Mouse (Mus musculus): ENCODE measurements at regions not wholly inside any gene's neighbourhood (a gene's known extent, or its start where the extent isn't known, plus 50 kb on each side); places are given as distances from the start of the nearest gene placed in this dataset.

- DNase-seq (ENCODE audit: low read depth, low spot score) = no peak
Measured at GRCm38 (mm10) chr6:31082613-31083470, 124.0 kb upstream of the Klf14 start.

- no peak for DNase-seq (ENCODE audit: low read depth, low spot score)
Measured at GRCm38 (mm10) chr6:31083701-31084100, 124.8 kb upstream of the Klf14 start.

- DNase-seq (ENCODE audit: low read depth, low spot score) = no peak
Measured at GRCm38 (mm10) chr6:31085063-31085759, 126.3 kb upstream of the Klf14 start.

- no peak for DNase-seq (ENCODE audit: low read depth, low spot score)
Measured at GRCm38 (mm10) chr6:31085760-31086108, 126.9 kb upstream of the Klf14 start.

GRCm38 (mm10) chr6:31086283-31086682 is 127.4 kb upstream of the Klf14 start:
- DNase-seq (ENCODE audit: low read depth, low spot score) = no peak

GRCm38 (mm10) chr6:31086798-31087360 is 128.0 kb upstream of the Klf14 start:
- DNase-seq (ENCODE audit: low read depth, low spot score) = no peak

- no peak for DNase-seq (ENCODE audit: low read depth, low spot score)
Measured at GRCm38 (mm10) chr6:31087511-31087910, 128.6 kb upstream of the Klf14 start.

GRCm38 (mm10) chr6:31088147-31088972 is 129.5 kb upstream of the Klf14 start:
- no peak for DNase-seq (ENCODE audit: low read depth, low spot score)

GRCm38 (mm10) chr6:31088973-31089368 is 130.1 kb upstream of the Klf14 start:
- no peak for DNase-seq (ENCODE audit: low read depth, low spot score)

GRCm38 (mm10) chr6:31090288-31090687 is 131.4 kb upstream of the Klf14 start:
- no peak for DNase-seq (ENCODE audit: low read depth, low spot score)

GRCm38 (mm10) chr6:31090791-31091190 is 131.9 kb upstream of the Klf14 start:
- DNase-seq (ENCODE audit: low read depth, low spot score) = no peak

GRCm38 (mm10) chr6:31092324-31092723 is 133.4 kb upstream of the Klf14 start:
- DNase-seq (ENCODE audit: low read depth, low spot score) = no peak

GRCm38 (mm10) chr6:31092760-31093159 is 133.9 kb upstream of the Klf14 start:
- DNase-seq (ENCODE audit: low read depth, low spot score) = no peak

GRCm38 (mm10) chr6:31095943-31096714 is 137.3 kb upstream of the Klf14 start:
- DNase-seq (ENCODE audit: low read depth, low spot score) = no peak

GRCm38 (mm10) chr6:31096787-31097186 is 137.9 kb upstream of the Klf14 start:
- no peak for DNase-seq (ENCODE audit: low read depth, low spot score)

GRCm38 (mm10) chr6:31097254-31097653 is 138.4 kb upstream of the Klf14 start:
- no peak for DNase-seq (ENCODE audit: low read depth, low spot score)

GRCm38 (mm10) chr6:31098106-31098505 is 139.2 kb upstream of the Klf14 start:
- no peak for DNase-seq (ENCODE audit: low read depth, low spot score)

- no peak for DNase-seq (ENCODE audit: low read depth, low spot score)
Measured at GRCm38 (mm10) chr6:31100084-31100579, 141.3 kb upstream of the Klf14 start.

- DNase-seq (ENCODE audit: low read depth, low spot score) = no peak
Measured at GRCm38 (mm10) chr6:31100749-31101148, 141.9 kb upstream of the Klf14 start.

GRCm38 (mm10) chr6:31106144-31106836 is 147.4 kb upstream of the Klf14 start:
- DNase-seq (ENCODE audit: low read depth, low spot score) = no peak
